Mouse (Mus musculus) heart, embryonic 10.5 days (tissue): ENCODE data around the gene Plcb3. TPM values are rescaled to one million over a fixed set of nuclear protein-coding genes. Genes with fewer than 3 reads are reported as not detected.
A peak's percentile ranks its signal among the peaks of the same experiment; 100 is the strongest.

Source experiments
- DNase-seq: peaks from one replicate; pipeline ENCODE4 v3.0.0-alpha.2; 2017; ENCODE audit warnings: low spot score
- H3K27ac ChIP-seq: fragments of 300-500 bp; sonication (generic); 2 replicates; pipeline ENCODE4 v1.5.1; 2016; ENCODE audit warnings: mild to moderate bottlenecking
- H3K27me3 ChIP-seq: fragments of 300-500 bp; sonication (generic); 2 replicates; pipeline ENCODE4 v1.6.1; 2016; ENCODE audit warnings: mild to moderate bottlenecking; ENCODE audit not compliant: poor library complexity, insufficient read depth, severe bottlenecking
- H3K36me3 ChIP-seq: fragments of 300-500 bp; sonication (generic); 2 replicates; pipeline ENCODE4 v1.6.1; 2016; ENCODE audit warnings: mild to moderate bottlenecking, moderate library complexity
- H3K4me1 ChIP-seq: fragments of 300-500 bp; sonication (generic); 2 replicates; pipeline ENCODE4 v1.6.1; 2016; ENCODE audit warnings: mild to moderate bottlenecking
- H3K4me3 ChIP-seq: fragments of 300-500 bp; sonication (generic); 2 replicates; pipeline ENCODE4 v1.5.1; 2016; ENCODE audit warnings: mild to moderate bottlenecking, moderate library complexity
- H3K9me3 ChIP-seq: fragments of 300-500 bp; sonication (generic); 2 replicates; pipeline ENCODE4 v1.6.1; 2016; ENCODE audit warnings: mild to moderate bottlenecking, moderate library complexity
- whole genome bisulfite sequencing: fragments of 180-500 bp; shearing (Covaris S2); methylation state at CpG from one replicate; pipeline ENCODE4 v1.1.7; 2016; 5-methylcytosine and 5-hydroxymethylcytosine counted together
- polyA plus RNA-seq: library from polyadenylated mRNA; unstranded; fragments of >200 nt; fragmentation: Nextera tagmentation; extraction: Ambion mirVana; gene quantifications from 2 replicates; pipeline ENCODE4 v1.2.1, GENCODE M21; 2016

The Plcb3 gene
- polyA plus RNA-seq, 1 experiment from 2014 or later: 31.9 TPM

DNA sequence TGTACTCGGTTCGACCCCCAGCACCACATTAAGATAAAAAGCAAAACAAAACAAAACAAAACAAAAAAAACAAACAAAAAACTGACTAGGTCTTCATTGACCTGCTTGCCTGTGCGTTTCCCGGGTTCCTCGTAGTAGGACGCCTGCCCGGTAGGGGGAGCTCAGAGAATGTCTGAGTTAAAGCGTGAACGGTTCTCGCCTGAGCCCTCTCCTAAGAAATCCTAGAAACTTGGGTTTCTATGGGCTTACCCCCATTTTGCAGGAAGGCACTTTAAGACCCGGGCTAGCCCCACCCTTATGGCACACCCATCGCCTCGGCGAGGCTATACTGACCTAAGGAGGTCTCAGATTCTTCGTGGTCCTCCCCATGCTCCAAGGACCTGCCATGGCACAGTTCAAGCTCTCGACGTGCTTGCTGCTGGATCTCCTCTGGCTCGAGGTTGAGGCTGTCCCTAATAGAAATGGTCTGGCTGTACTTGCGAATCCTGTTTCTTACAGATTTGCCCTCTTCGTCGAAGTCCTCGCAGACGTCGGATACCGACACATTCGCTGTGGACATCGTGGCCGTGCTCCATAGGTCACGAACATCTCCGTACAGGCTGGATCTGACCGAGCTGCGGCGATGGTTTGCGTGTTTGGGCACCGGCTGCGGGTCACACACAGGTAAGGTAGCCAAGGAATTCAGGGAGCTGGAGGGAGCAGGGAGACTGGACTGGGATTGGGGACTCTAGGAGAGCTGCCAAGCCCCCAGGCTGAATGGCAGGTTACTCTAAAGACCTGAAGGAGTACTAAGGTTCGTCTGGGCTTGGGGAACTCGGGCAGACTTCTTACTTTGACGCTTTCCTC, 51.6 kb downstream of the Plcb3 start:
- Histone ChIP-seq H3K27me3 (peaks cover 71% of the 10 kb centered on the region), H3K4me3 (peak overlapping the region; percentile 41), H3K4me1 (peaks cover 60% of the 10 kb centered on the region), H3K36me3 (0 out of 2 replicates have a peak, but pooled peaks cover 2% of the 10 kb centered on the region), H3K27ac (no peak overlapping the region; the same call in 1 of the 2 replicates), H3K9me3 (no peaks in the 10 kb centered on the region)
- WGBS: 4% methylated on average over 39 of the region's 39 CpGs
- DNase-seq: no peak

GRCm38 (mm10) chr19:6922901-6923735, 53.2 kb downstream of the Plcb3 start:
- peaks cover 8% of the 10 kb centered on the region; the same call in 1 of the 2 replicates for H3K36me3 ChIP-seq
- H3K9me3 ChIP-seq: no peaks in the 10 kb centered on the region
- H3K4me1 ChIP-seq: peaks cover 66% of the 10 kb centered on the region
- WGBS: 64% methylated on average over 6 of the region's 6 CpGs
- H3K27ac ChIP-seq: peak overlapping the region; percentile 96
- peaks cover 57% of the 10 kb centered on the region for H3K27me3 ChIP-seq
- peak overlapping the region; percentile 86 for H3K4me3 ChIP-seq
- no peak for DNase-seq

- Histone ChIP-seq H3K36me3 (peaks cover 8% of the 10 kb centered on the region; the same call in 1 of the 2 replicates), H3K27ac (peak within 1 kb of the TSS; percentile 96), H3K9me3 (no peaks in the 10 kb centered on the region), H3K4me3 (peak within 1 kb of the TSS; percentile 86), H3K27me3 (peaks cover 45% of the 10 kb centered on the region), H3K4me1 (peaks cover 60% of the 10 kb centered on the region)
- under 1% methylated on average over 62 of the region's 66 CpGs for WGBS
- peak; percentile 100 for DNase-seq
Measured at GRCm38 (mm10) chr19:6921647-6922567, 54.4 kb downstream of the Plcb3 start, which contains the start of gene Esrra. Esrra (minus strand) TSS chr19:6921813.

GRCm38 (mm10) chr19:6920741-6921636, 55.3 kb downstream of the Plcb3 start:
- Histone ChIP-seq H3K9me3 (no peaks in the 10 kb centered on the region), H3K4me3 (peak overlapping the region; percentile 86), H3K27ac (peak overlapping the region; percentile 96), H3K27me3 (peaks cover 36% of the 10 kb centered on the region), H3K4me1 (peaks cover 52% of the 10 kb centered on the region), H3K36me3 (peaks cover 8% of the 10 kb centered on the region; the same call in 1 of the 2 replicates)
- WGBS: 2% methylated on average over 45 of the region's 48 CpGs
- DNase-seq: peak; percentile 86

DNA sequence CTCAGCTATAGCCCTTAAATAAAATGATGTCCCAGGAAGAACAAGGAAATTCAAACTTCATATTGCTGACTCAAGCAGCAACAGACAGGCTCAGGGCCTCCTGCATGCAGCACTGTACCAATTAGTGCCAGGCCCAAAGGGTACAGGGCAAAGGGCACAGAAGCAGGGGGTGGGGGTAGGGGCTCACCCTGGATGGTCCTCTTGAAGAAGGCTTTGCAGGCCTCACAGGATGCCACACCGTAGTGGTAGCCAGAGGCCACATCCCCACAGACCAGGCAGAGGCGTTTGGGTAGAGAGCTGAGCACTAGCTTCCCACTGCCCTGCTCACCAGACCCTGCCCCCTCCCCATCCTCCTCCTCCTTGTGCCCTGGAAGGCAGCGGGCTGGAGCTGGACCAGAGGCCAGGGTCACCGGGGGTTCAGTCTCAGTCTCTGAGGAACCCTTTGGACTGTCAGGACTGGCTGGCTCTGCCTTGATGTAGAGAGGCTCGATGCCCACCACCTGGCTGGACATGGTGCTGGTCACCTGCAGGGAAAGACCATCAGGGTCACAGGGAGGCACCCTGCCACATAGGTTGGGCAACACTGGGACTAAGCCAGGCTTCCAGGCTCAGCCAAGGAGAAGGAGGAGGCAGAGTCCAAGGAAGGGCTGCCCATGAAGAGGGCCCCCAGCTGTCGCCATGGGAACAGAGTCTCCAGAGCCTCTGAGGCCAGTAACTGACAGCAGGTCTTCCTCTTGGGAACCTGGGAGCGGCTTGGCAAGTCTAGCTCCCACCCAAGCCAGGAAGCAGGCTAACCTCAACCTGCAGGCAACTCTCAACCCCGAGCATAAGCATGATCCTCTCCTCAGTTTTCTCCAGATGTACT, 56.2 kb downstream of the Plcb3 start:
- H3K27ac ChIP-seq: peak overlapping the region; percentile 96
- peaks cover 27% of the 10 kb centered on the region for H3K27me3 ChIP-seq
- no peak for DNase-seq
- H3K4me1 ChIP-seq: peaks cover 51% of the 10 kb centered on the region
- 46% methylated on average over 8 of the region's 8 CpGs for WGBS
- peak overlapping the region; percentile 86 for H3K4me3 ChIP-seq
- H3K9me3 ChIP-seq: no peaks in the 10 kb centered on the region
- peaks cover 8% of the 10 kb centered on the region; the same call in 1 of the 2 replicates for H3K36me3 ChIP-seq

- Histone ChIP-seq H3K4me3 (no peak overlapping the region), H3K9me3 (no peaks in the 10 kb centered on the region), H3K27me3 (peaks cover 20% of the 10 kb centered on the region), H3K36me3 (peaks cover 8% of the 10 kb centered on the region; the same call in 1 of the 2 replicates), H3K4me1 (peaks cover 48% of the 10 kb centered on the region), H3K27ac (no peak overlapping the region)
- no peak for DNase-seq
Measured at GRCm38 (mm10) chr19:6919431-6919830, 56.8 kb downstream of the Plcb3 start.

DNA sequence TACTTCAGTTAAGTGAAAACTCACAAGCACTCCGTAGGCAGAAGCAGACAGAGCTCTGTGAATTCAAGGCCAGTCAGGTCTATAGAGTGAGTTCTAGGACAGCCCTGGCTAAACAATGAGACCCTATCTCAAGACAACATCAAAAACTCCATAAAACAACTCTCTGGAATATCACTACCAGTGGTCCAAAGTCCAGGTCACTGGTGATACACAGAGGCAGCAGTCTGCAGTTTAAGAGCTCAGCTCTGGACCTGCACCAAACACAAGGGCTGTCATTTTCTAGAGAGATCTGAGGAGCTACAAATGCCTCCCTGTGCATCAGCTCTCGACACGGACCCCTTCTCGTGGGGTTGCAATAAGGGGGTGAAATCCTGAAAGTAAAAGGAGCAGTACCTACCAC, 57.9 kb downstream of the Plcb3 start:
- peaks cover 17% of the 10 kb centered on the region for H3K36me3 ChIP-seq
- no peaks in the 10 kb centered on the region for H3K9me3 ChIP-seq
- DNase-seq: no peak
- peaks cover 9% of the 10 kb centered on the region for H3K27me3 ChIP-seq
- WGBS: 91% methylated on average over 4 of the region's 4 CpGs
- peaks cover 46% of the 10 kb centered on the region for H3K4me1 ChIP-seq
- no peak overlapping the region for H3K4me3 ChIP-seq
- no peak overlapping the region for H3K27ac ChIP-seq

DNA sequence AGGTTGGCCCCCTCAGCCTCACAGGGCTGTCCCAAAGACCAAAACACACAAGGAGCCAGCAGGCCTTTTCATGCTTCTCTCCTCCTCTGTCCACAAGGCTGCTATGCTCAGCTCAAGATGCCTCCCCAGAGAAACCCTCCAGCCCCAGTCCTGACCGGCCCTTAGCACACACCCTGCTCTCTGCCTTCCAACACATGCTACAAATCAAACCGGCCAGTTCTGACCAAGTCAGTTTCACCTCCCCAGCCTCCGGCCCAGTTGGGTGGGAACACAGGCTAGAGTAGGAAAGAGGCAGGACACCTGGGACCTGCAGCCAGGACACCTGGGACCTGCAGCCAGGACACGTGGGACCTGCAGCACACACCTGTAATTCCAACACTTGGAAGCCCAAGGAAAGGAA, 59.8 kb downstream of the Plcb3 start:
- no peaks in the 10 kb centered on the region for H3K9me3 ChIP-seq
- DNase-seq: no peak
- no peaks in the 10 kb centered on the region for H3K27me3 ChIP-seq
- peaks cover 35% of the 10 kb centered on the region for H3K4me1 ChIP-seq
- 84% methylated on average over 4 of the region's 4 CpGs for WGBS
- H3K4me3 ChIP-seq: no peak overlapping the region
- peaks cover 36% of the 10 kb centered on the region for H3K36me3 ChIP-seq
- H3K27ac ChIP-seq: no peak overlapping the region

GRCm38 (mm10) chr19:6915276-6915675, 61.0 kb downstream of the Plcb3 start:
- Histone ChIP-seq H3K27me3 (no peaks in the 10 kb centered on the region), H3K4me3 (no peak overlapping the region), H3K9me3 (no peaks in the 10 kb centered on the region), H3K27ac (0 out of 2 replicates have a peak overlapping the region, but pooled peaks have one; percentile 31), H3K4me1 (peaks cover 35% of the 10 kb centered on the region), H3K36me3 (peaks cover 42% of the 10 kb centered on the region)
- WGBS: 43% methylated on average over 4 of the region's 4 CpGs
- no peak for DNase-seq

- no peak overlapping the region for H3K4me3 ChIP-seq
- H3K4me1 ChIP-seq: peaks cover 29% of the 10 kb centered on the region
- DNase-seq: no peak
- WGBS: 89% methylated on average over 9 of the region's 9 CpGs
- peaks cover 40% of the 10 kb centered on the region for H3K36me3 ChIP-seq
- no peaks in the 10 kb centered on the region for H3K9me3 ChIP-seq
- no peaks in the 10 kb centered on the region for H3K27me3 ChIP-seq
- H3K27ac ChIP-seq: no peak overlapping the region
Measured at GRCm38 (mm10) chr19:6914540-6914939, 61.7 kb downstream of the Plcb3 start.

GRCm38 (mm10) chr19:6913991-6914390, 62.3 kb downstream of the Plcb3 start:
- Histone ChIP-seq H3K27me3 (no peaks in the 10 kb centered on the region), H3K9me3 (no peaks in the 10 kb centered on the region), H3K27ac (no peak overlapping the region), H3K4me1 (peaks cover 28% of the 10 kb centered on the region), H3K36me3 (peaks cover 38% of the 10 kb centered on the region), H3K4me3 (no peak overlapping the region)
- DNase-seq: no peak
- 88% methylated on average over 11 of the region's 11 CpGs for WGBS
